Mouse (Mus musculus): ENCODE results near the gene Grin2a. TPM values are rescaled to one million over a fixed set of nuclear protein-coding genes. Genes with fewer than 3 reads are reported as not detected.

Gene Grin2a
- polyA plus RNA-seq (2014; fragmentation: Nextera tagmentation; extraction: Ambion mirVana) = 0.11 and 0.30 TPM in 2 replicates

DNA sequence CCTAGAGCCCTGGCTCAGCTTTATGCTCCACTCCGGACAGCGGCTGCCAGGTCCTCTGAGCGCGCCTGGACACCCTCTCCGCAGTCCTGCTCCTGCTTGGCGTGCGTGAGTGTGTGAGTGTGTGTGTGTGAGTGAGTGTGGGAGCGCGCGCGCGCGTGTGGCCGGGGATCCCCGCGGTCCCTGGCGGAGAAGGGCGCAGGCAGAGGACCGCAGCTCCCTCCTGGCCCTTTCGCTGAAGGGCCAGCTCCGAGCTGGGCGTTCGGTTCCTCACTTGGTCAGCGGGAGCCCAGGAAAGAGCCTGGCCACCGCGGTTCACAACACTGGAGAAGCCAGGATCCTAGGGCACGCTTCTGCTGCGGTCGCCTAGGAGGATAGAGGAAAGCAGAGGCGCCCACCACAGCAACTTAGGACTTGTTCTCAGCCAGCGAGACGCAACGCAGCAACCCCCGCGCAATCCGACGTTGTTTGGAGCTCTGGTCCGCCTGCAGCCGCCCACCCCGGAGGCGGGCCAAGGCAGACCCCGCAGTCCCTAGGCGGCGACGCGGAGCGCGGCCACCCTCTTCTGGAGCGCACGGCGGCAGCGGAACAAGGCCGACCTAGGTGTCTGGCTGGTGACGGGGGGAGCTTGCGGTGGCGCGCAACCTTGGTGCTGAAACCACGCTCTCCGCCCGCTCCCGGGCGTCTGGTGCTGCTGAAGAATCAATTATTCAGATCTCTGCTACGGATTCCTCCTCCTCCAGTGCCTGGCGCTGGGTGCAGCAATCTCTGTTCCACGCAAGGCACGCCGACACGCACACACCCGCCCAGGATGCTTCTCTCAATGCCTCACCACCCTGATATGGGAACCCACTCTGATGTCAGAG, at the start of gene Grin2a:
Gene Grin2a (minus strand): TSS at position 610 of the 863 bp plus-strand sequence.
- DNase-seq (ENCODE audit: low spot score) (peak; percentile 61), ATAC-seq (replicated peaks; ENCODE audit: low FRiP score, low TSS enrichment, low read depth) (no peak)
- H3K4me1 ChIP-seq (replicated peaks; ENCODE audit: control insufficient read depth, insufficient read depth, low read length) = 0 out of 2 replicates have a peak, but pooled peaks cover 7% of the 10 kb centered on the region
- no peaks in the 10 kb centered on the region for H3K9me3 ChIP-seq (ENCODE audit: control insufficient read depth, low read length)
- peak within 1 kb of the TSS; percentile 54 for H3K4me2 ChIP-seq (ENCODE audit: low read length)
- no peak within 1 kb of the TSS for H3K27ac ChIP-seq (ENCODE audit: low read depth)
- peaks cover 70% of the 10 kb centered on the region for H3K27me3 ChIP-seq (replicated peaks; ENCODE audit: control insufficient read depth, insufficient read depth, low read length)
- no peaks in the 10 kb centered on the region for H3K36me3 ChIP-seq (ENCODE audit: control insufficient read depth, insufficient read depth, low read length)
- WGBS = under 1% methylated on average over 69 of the region's 69 CpGs
- no peak within 1 kb of the TSS for H3K9ac ChIP-seq (ENCODE audit: low read length)
- peak within 1 kb of the TSS; percentile 28 for H3K4me3 ChIP-seq (ENCODE audit: low read depth, low read length)

DNA sequence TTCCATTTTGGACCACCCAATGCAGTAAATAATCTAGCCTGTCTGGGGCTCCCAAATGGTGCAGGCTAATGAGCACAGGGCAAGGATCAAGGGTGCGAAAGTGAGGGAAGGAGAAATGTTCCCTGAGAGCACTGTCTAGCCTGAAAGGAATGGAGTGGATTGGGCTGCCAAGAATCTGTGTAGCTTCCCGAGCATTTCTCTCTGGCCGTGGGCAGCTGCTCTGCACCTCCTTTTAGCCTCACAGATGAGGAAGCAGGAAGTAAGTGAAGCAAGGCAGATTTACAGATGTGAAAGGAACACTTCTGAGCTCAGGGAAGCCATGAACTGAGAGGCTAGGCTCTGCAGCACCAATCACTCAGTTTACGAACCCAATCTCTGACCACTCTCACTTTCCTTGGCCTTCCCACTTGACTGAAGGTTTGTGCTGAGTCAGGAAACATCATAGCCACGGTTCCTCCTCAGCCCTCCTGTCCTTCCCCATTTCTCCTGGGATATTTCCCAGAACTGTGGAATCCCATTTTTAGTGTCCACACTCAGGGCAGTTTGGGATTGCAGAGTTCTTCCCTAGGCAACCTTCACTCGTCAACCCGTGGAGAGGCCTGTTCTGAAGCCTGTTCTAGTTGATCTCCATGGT, 40.3 kb upstream of the Grin2a start:
- no peak for ATAC-seq (replicated peaks; ENCODE audit: low FRiP score, low TSS enrichment, low read depth)
- H3K9me3 ChIP-seq (ENCODE audit: control insufficient read depth, low read length) = no peaks in the 10 kb centered on the region

DNA sequence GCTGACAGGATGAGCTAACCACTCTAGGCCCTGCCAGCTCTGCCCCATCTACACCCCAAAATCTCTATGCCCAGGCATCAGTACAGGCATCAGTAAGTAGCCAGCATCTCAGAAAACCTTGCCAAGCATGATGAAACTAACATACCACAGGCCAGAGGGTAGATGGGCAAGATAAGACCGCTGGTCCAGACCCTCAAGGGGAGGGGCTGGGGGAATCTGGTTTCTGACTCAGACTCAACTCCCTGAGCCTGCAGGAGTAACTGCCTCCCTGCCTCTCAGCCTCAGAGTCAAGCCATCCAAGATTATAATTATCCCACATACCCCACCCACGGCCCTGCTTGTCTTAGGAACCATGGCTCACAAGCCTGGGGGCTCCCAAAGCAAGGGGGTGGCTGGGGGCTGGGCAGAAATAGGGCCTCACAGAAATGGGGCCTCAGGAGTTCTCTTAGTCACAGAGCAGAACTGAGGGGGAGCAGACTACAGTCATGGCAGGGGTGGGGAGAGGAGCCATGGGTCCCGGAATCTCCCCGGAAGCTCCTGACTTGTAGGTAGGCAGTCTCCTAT, 38.1 kb upstream of the Grin2a start:
- H3K4me1 ChIP-seq (replicated peaks; ENCODE audit: control insufficient read depth, insufficient read depth, low read length) = no peaks in the 10 kb centered on the region
- WGBS = 71% methylated on average over 4 of the region's 4 CpGs
- H3K4me3 ChIP-seq (ENCODE audit: low read depth, low read length) = no peak overlapping the region
- no peak overlapping the region for H3K4me2 ChIP-seq (ENCODE audit: low read length)
- no peak overlapping the region for H3K9ac ChIP-seq (ENCODE audit: low read length)
- no peak overlapping the region for H3K27ac ChIP-seq (ENCODE audit: low read depth)
- H3K27me3 ChIP-seq (replicated peaks; ENCODE audit: control insufficient read depth, insufficient read depth, low read length) = no peaks in the 10 kb centered on the region
- DNase-seq (ENCODE audit: low spot score) = peak; percentile 18
- no peaks in the 10 kb centered on the region for H3K36me3 ChIP-seq (ENCODE audit: control insufficient read depth, insufficient read depth, low read length)
- ATAC-seq (replicated peaks; ENCODE audit: low FRiP score, low TSS enrichment, low read depth) = no peak
- H3K9me3 ChIP-seq (ENCODE audit: control insufficient read depth, low read length) = no peaks in the 10 kb centered on the region

More for the DNA sequence above, 40.3 kb upstream of the Grin2a start:
- Histone ChIP-seq H3K9ac (ENCODE audit: low read length) (no peak overlapping the region), H3K27me3 (replicated peaks; ENCODE audit: control insufficient read depth, insufficient read depth, low read length) (no peaks in the 10 kb centered on the region), H3K27ac (ENCODE audit: low read depth) (no peak overlapping the region), H3K4me1 (replicated peaks; ENCODE audit: control insufficient read depth, insufficient read depth, low read length) (no peaks in the 10 kb centered on the region), H3K4me3 (ENCODE audit: low read depth, low read length) (no peak overlapping the region), H3K36me3 (ENCODE audit: control insufficient read depth, insufficient read depth, low read length) (no peaks in the 10 kb centered on the region), H3K4me2 (ENCODE audit: low read length) (no peak overlapping the region)
- peak; percentile 16 for DNase-seq (ENCODE audit: low spot score)
- 69% methylated on average over 7 of the region's 7 CpGs for WGBS

DNA sequence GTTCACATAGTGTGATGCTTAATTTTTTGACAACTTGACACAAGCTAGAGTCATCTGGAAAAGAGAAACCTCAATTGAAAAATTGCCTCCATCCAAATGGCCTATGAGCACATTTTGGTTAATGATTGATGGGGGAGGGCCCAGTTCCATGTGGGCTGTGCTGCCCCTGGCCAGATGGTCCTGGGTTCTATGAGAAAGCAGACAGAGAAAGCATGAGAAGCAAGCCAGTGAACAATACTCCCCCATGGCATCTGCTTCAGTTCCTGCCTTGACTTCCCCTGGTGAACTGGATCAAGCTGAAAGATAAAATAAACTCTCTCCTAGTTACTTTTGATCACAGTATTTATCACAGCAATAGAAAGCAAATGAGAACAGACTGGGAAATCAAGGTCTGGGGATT, 36.5 kb upstream of the Grin2a start:
- H3K4me3 ChIP-seq (ENCODE audit: low read depth, low read length) = no peak overlapping the region
- no peak overlapping the region for H3K27ac ChIP-seq (ENCODE audit: low read depth)
- H3K9ac ChIP-seq (ENCODE audit: low read length) = no peak overlapping the region
- no peaks in the 10 kb centered on the region for H3K4me1 ChIP-seq (replicated peaks; ENCODE audit: control insufficient read depth, insufficient read depth, low read length)
- H3K36me3 ChIP-seq (ENCODE audit: control insufficient read depth, insufficient read depth, low read length) = no peaks in the 10 kb centered on the region
- H3K9me3 ChIP-seq (ENCODE audit: control insufficient read depth, low read length) = no peaks in the 10 kb centered on the region
- no peaks in the 10 kb centered on the region for H3K27me3 ChIP-seq (replicated peaks; ENCODE audit: control insufficient read depth, insufficient read depth, low read length)
- no peak overlapping the region for H3K4me2 ChIP-seq (ENCODE audit: low read length)
- ATAC-seq (replicated peaks; ENCODE audit: low FRiP score, low TSS enrichment, low read depth) = no peak
- peak; percentile 38 for DNase-seq (ENCODE audit: low spot score)

DNA sequence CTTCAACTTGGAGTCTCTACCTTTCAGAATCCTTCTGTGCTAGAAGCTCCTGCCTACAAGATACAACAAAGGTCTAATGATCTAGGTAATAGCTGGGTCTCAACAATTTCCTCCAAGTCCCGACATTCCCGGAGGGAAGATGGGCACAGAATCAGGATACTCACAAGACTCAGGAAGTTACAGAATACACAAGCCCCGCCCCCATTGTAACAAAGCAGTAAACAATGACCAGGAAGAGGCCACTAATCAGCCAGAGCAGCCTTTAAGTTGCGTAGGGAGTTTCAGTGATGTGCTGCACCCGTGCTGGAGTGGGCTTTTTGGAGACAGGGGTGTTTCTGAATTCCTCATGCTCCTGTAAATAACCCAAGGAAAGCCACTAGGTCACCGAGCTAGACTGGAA, 31.4 kb upstream of the Grin2a start:
- no peaks in the 10 kb centered on the region for H3K36me3 ChIP-seq (ENCODE audit: control insufficient read depth, insufficient read depth, low read length)
- no peak for ATAC-seq (replicated peaks; ENCODE audit: low FRiP score, low TSS enrichment, low read depth)
- no peaks in the 10 kb centered on the region for H3K27me3 ChIP-seq (replicated peaks; ENCODE audit: control insufficient read depth, insufficient read depth, low read length)
- no peak for DNase-seq (ENCODE audit: low spot score)
- H3K4me3 ChIP-seq (ENCODE audit: low read depth, low read length) = no peak overlapping the region
- no peak overlapping the region for H3K9ac ChIP-seq (ENCODE audit: low read length)
- H3K9me3 ChIP-seq (ENCODE audit: control insufficient read depth, low read length) = no peaks in the 10 kb centered on the region
- H3K4me2 ChIP-seq (ENCODE audit: low read length) = no peak overlapping the region
- H3K27ac ChIP-seq (ENCODE audit: low read depth) = no peak overlapping the region
- 72% methylated on average over 6 of the region's 6 CpGs for WGBS
- H3K4me1 ChIP-seq (replicated peaks; ENCODE audit: control insufficient read depth, insufficient read depth, low read length) = no peaks in the 10 kb centered on the region

DNA sequence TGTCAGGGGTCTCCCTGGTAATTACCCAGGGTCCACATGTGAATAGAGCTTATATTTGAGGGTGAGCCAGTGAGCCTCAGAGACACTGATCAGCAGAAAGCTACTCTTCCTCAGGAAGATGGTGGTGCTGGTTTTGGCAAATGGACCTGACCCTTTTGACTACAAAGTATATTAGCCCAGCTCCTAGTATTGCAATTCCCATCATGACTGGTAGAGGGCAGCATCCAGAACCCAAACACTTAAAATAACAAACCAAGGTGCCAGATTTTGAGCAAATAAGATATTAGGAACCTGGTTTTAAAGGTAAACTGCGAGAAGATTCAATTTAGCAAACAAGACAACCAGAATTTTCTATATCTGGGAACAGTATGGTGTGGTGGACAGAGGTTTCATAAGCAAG, 14.4 kb upstream of the Grin2a start:
- H3K36me3 ChIP-seq (ENCODE audit: control insufficient read depth, insufficient read depth, low read length) = no peaks in the 10 kb centered on the region
- DNase-seq (ENCODE audit: low spot score) = no peak
- H3K4me3 ChIP-seq (ENCODE audit: low read depth, low read length) = no peak overlapping the region
- no peak for ATAC-seq (replicated peaks; ENCODE audit: low FRiP score, low TSS enrichment, low read depth)
- H3K4me1 ChIP-seq (replicated peaks; ENCODE audit: control insufficient read depth, insufficient read depth, low read length) = no peaks in the 10 kb centered on the region
- H3K27me3 ChIP-seq (replicated peaks; ENCODE audit: control insufficient read depth, insufficient read depth, low read length) = no peaks in the 10 kb centered on the region
- no peak overlapping the region for H3K4me2 ChIP-seq (ENCODE audit: low read length)
- H3K9me3 ChIP-seq (ENCODE audit: control insufficient read depth, low read length) = peaks cover 6% of the 10 kb centered on the region; the same call in 1 of the 2 replicates
- no peak overlapping the region for H3K9ac ChIP-seq (ENCODE audit: low read length)
- 58% methylated on average over 1 of the region's 1 CpGs for WGBS
- no peak overlapping the region for H3K27ac ChIP-seq (ENCODE audit: low read depth)

DNA sequence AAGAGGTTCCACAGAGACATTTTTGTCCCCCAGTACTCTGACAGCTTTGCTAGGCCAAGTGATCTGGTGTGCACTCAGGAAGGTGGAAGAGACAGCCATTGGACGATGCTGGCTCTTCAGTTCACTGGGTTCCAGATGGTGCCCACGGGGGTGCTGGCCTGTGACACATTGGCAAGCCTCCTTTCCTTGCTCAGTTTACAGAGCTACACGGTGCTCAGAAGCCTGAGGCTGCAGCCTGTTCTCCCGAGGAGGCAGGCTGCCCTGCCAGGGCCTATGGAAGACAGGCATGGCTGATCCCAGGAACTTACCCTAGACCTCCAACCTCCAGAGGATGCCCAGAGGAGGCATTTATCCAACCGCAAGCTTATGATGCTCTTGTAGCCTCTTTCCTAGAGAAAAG, 10.2 kb upstream of the Grin2a start:
- 86% methylated on average over 5 of the region's 5 CpGs for WGBS
- Histone ChIP-seq H3K9ac (ENCODE audit: low read length) (no peak overlapping the region), H3K4me2 (ENCODE audit: low read length) (no peak overlapping the region), H3K27me3 (replicated peaks; ENCODE audit: control insufficient read depth, insufficient read depth, low read length) (no peaks in the 10 kb centered on the region), H3K36me3 (ENCODE audit: control insufficient read depth, insufficient read depth, low read length) (no peaks in the 10 kb centered on the region), H3K4me1 (replicated peaks; ENCODE audit: control insufficient read depth, insufficient read depth, low read length) (no peaks in the 10 kb centered on the region), H3K4me3 (ENCODE audit: low read depth, low read length) (no peak overlapping the region), H3K9me3 (ENCODE audit: control insufficient read depth, low read length) (no peaks in the 10 kb centered on the region), H3K27ac (ENCODE audit: low read depth) (no peak overlapping the region)
- ATAC-seq (replicated peaks; ENCODE audit: low FRiP score, low TSS enrichment, low read depth) (no peak), DNase-seq (ENCODE audit: low spot score) (no peak)

DNA sequence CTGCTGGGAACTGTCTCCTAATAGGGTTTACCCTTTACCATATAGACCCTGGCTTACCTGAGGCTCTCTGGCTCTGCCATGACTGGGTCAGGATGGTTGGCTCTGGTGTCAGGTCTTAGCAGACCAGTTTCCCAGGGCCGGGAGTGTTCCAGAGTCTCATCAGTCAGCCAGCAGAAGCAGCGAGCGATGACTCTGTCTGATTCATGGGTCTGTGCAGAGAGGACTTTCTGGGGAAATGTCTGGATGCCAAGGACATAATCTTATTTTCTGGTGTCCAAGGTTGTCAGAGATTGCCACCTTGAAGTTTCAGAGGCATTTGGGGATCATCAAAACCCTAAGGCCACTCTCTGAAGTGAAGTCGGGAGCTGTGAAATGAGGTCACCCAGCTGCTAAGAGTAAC, 8.7 kb upstream of the Grin2a start:
- Histone ChIP-seq H3K36me3 (ENCODE audit: control insufficient read depth, insufficient read depth, low read length) (no peaks in the 10 kb centered on the region), H3K9me3 (ENCODE audit: control insufficient read depth, low read length) (no peaks in the 10 kb centered on the region), H3K27ac (ENCODE audit: low read depth) (no peak overlapping the region), H3K4me3 (ENCODE audit: low read depth, low read length) (no peak overlapping the region), H3K27me3 (replicated peaks; ENCODE audit: control insufficient read depth, insufficient read depth, low read length) (no peaks in the 10 kb centered on the region), H3K4me1 (replicated peaks; ENCODE audit: control insufficient read depth, insufficient read depth, low read length) (no peaks in the 10 kb centered on the region), H3K4me2 (ENCODE audit: low read length) (no peak overlapping the region), H3K9ac (ENCODE audit: low read length) (no peak overlapping the region)
- DNase-seq (ENCODE audit: low spot score) (no peak), ATAC-seq (replicated peaks; ENCODE audit: low FRiP score, low TSS enrichment, low read depth) (no peak)
- WGBS = 74% methylated on average over 4 of the region's 4 CpGs
